Mouse (Mus musculus) spleen, adult 12 weeks (tissue): ENCODE results near the gene Kdm4b.

ENCODE experiments used
- DNase-seq: peaks from one replicate; pipeline ENCODE4 v3.0.0; 2022; ENCODE audit warnings: low spot score

Gene Kdm4b

GRCm38 (mm10) chr17:56439731-56440460 is 114.0 kb downstream of the Kdm4b start:
- DNase-seq = no peak

- no peak for DNase-seq
Measured at GRCm38 (mm10) chr17:56442316-56442715, 116.5 kb downstream of the Kdm4b start.

DNA sequence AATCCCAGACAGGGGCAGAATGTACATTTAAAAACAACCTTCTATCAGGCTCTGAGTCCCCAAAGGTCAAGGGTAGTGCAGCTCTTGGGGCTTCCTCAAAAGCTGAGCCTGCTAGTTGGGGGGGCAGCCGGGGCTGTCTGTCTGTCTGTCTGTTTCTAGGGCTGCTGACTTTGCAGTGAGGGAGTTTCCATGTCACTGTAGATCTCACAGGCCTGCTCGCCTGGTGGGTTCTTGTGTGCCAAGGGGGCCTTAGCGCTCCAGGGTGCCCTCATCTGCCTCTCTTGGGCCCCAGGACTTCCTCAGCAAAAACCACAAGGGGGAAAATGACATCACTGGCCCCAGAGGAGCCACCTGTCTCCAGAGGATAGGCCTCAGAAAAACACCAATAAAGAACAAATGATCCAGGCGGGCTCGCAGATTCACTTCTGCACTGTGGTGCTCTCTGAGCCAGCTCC is 117.5 kb downstream of the Kdm4b start:
- DNase-seq = peak; percentile 48

GRCm38 (mm10) chr17:56444771-56445170 is 118.9 kb downstream of the Kdm4b start:
- DNase-seq = no peak

DNA sequence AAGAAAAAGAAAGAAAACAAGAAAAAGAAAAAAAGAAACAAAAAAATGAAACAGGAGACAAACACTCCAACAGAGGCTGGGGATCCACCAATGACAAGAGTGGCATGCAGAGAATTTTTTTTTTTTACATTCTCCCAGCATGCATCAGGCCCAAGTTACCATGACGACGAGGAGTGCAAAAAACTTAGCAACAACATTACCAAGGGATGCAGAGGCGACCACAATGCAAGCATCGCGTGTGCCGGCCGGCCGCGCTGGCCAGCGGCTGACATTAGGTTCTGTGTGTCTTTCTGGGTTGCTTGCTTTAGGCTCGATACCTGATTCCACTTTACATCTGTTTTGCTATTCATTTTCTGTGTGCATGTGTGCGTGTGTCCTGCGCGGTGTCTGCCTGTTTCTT is 119.5 kb downstream of the Kdm4b start:
- DNase-seq = no peak

DNA sequence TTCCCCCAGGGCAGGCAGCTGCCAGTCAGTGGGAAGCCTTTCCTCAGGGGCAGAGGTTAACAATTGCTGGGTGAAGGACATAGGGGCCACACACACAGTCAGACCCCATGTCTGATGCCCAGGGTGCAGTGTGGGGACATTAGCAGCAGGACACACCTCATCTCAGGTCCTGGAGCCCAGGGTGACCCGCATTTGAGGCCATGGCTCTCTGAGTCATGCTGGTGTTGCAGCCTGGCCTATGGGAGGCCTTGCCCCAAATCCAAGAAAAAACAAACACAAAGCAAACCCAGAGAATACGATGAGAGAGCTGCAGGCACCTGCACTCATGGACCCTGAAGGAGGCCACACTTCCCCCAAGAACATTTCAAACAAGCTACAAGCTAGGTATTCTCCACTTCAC is 121.9 kb downstream of the Kdm4b start:
- no peak for DNase-seq
